Mouse (Mus musculus): ENCODE measurements at regions not wholly inside any gene's neighbourhood (a gene's known extent, or its start where the extent isn't known, plus 50 kb on each side); places are given as distances from the start of the nearest gene placed in this dataset.

DNA sequence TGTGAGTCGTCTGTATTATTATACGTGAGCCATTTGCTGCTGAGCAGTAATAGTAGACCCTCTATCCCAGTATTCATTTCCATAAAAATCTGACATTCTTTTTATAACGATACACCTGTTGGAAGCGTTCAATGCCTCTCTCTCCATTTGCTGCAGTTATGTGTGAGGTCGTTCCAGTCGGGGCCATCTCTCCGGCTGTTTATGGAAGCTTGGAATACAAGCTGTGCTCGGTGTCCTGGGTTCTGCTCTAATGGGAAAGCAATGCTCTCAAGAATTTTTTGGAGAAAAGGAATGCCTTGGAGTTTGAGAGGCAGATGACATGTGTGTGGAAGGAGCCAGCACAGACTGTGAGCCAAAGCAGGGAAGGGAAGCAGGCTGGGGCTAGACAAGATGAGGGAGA is 414.1 kb downstream of the Lmo4 start:
- DNase-seq (ENCODE audit: low spot score) (no peak), ATAC-seq (ENCODE audit: low FRiP score) (no peak)
- no peaks in the 10 kb centered on the region for H3K27me3 ChIP-seq (ENCODE audit: control insufficient read depth, insufficient read depth, low read length)
- H3K9ac ChIP-seq (ENCODE audit: low read depth, low read length): no peak overlapping the region
- H3K27ac ChIP-seq (ENCODE audit: low read depth, low read length): no peak overlapping the region
- H3K9me3 ChIP-seq (ENCODE audit: control insufficient read depth, low read length): no peaks in the 10 kb centered on the region
- H3K4me1 ChIP-seq (replicated peaks; ENCODE audit: control insufficient read depth, insufficient read depth, low read length): no peaks in the 10 kb centered on the region
- no peak overlapping the region for H3K4me3 ChIP-seq (ENCODE audit: low read depth, low read length)
- no peak overlapping the region for H3K4me2 ChIP-seq (replicated peaks; ENCODE audit: low read depth, low read length)
- H3K36me3 ChIP-seq (ENCODE audit: control insufficient read depth, insufficient read depth, low read length): no peaks in the 10 kb centered on the region
- 91% methylated on average over 8 of the region's 8 CpGs for WGBS

- Histone ChIP-seq H3K9ac (ENCODE audit: low read depth, low read length) (no peak overlapping the region), H3K4me2 (replicated peaks; ENCODE audit: low read depth, low read length) (no peak overlapping the region), H3K4me1 (replicated peaks; ENCODE audit: control insufficient read depth, insufficient read depth, low read length) (no peaks in the 10 kb centered on the region), H3K4me3 (ENCODE audit: low read depth, low read length) (no peak overlapping the region), H3K9me3 (ENCODE audit: control insufficient read depth, low read length) (no peaks in the 10 kb centered on the region), H3K36me3 (ENCODE audit: control insufficient read depth, insufficient read depth, low read length) (no peaks in the 10 kb centered on the region), H3K27me3 (ENCODE audit: control insufficient read depth, insufficient read depth, low read length) (no peaks in the 10 kb centered on the region), H3K27ac (ENCODE audit: low read depth, low read length) (no peak overlapping the region)
- WGBS: 49% methylated on average over 8 of the region's 8 CpGs
- DNase-seq (ENCODE audit: low spot score) (no peak), ATAC-seq (ENCODE audit: low FRiP score) (no peak)
Observed at GRCm38 (mm10) chr3:143789932-143790570, 415.0 kb downstream of the Lmo4 start.

GRCm38 (mm10) chr3:143786889-143787288 is 418.1 kb downstream of the Lmo4 start:
- ATAC-seq (ENCODE audit: low FRiP score): no peak
- Histone ChIP-seq H3K27ac (ENCODE audit: low read depth, low read length) (no peak overlapping the region), H3K9me3 (ENCODE audit: control insufficient read depth, low read length) (no peaks in the 10 kb centered on the region), H3K4me2 (replicated peaks; ENCODE audit: low read depth, low read length) (no peak overlapping the region), H3K4me1 (replicated peaks; ENCODE audit: control insufficient read depth, insufficient read depth, low read length) (no peaks in the 10 kb centered on the region), H3K4me3 (ENCODE audit: low read depth, low read length) (no peak overlapping the region), H3K36me3 (ENCODE audit: control insufficient read depth, insufficient read depth, low read length) (no peaks in the 10 kb centered on the region), H3K9ac (ENCODE audit: low read depth, low read length) (no peak overlapping the region), H3K27me3 (ENCODE audit: control insufficient read depth, insufficient read depth, low read length) (no peaks in the 10 kb centered on the region)
- no peak for DNase-seq (ENCODE audit: low spot score)
- WGBS: 92% methylated on average over 8 of the region's 8 CpGs

DNA sequence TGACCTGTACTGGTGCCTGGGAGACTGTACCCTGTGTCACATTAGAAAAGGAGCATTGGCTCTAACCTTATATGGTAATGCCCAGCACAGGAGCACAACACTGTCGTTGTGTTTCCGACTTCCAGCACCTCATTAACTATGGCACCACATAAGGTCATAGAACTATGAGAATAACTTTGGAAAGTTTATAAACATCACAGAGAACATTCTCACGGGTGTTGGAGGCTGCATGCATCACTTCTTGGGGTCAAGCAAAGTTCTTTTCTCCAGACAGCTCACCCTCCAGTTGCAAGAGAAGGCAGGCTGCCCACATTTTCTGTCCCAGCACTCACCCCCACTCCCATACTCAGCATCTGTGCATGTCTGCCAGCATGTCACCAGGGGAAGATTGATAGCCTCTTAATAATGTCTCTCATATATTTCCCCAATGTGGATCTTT is 420.6 kb downstream of the Lmo4 start:
- DNase-seq (ENCODE audit: low spot score) (no peak), ATAC-seq (ENCODE audit: low FRiP score) (no peak; the same call in 1 of the 2 replicates)
- Histone ChIP-seq H3K27me3 (ENCODE audit: control insufficient read depth, insufficient read depth, low read length) (no peaks in the 10 kb centered on the region), H3K4me2 (replicated peaks; ENCODE audit: low read depth, low read length) (no peak overlapping the region), H3K4me1 (replicated peaks; ENCODE audit: control insufficient read depth, insufficient read depth, low read length) (no peaks in the 10 kb centered on the region), H3K9me3 (ENCODE audit: control insufficient read depth, low read length) (no peaks in the 10 kb centered on the region), H3K9ac (ENCODE audit: low read depth, low read length) (no peak overlapping the region), H3K4me3 (ENCODE audit: low read depth, low read length) (no peak overlapping the region), H3K27ac (ENCODE audit: low read depth, low read length) (no peak overlapping the region), H3K36me3 (ENCODE audit: control insufficient read depth, insufficient read depth, low read length) (no peaks in the 10 kb centered on the region)
- 80% methylated on average over 3 of the region's 3 CpGs for WGBS

GRCm38 (mm10) chr3:143778161-143778560 is 426.9 kb downstream of the Lmo4 start:
- Histone ChIP-seq H3K36me3 (ENCODE audit: control insufficient read depth, insufficient read depth, low read length) (no peaks in the 10 kb centered on the region), H3K4me1 (replicated peaks; ENCODE audit: control insufficient read depth, insufficient read depth, low read length) (no peaks in the 10 kb centered on the region), H3K27me3 (ENCODE audit: control insufficient read depth, insufficient read depth, low read length) (no peaks in the 10 kb centered on the region), H3K4me2 (replicated peaks; ENCODE audit: low read depth, low read length) (no peak overlapping the region), H3K27ac (ENCODE audit: low read depth, low read length) (no peak overlapping the region), H3K4me3 (ENCODE audit: low read depth, low read length) (no peak overlapping the region), H3K9me3 (ENCODE audit: control insufficient read depth, low read length) (no peaks in the 10 kb centered on the region), H3K9ac (ENCODE audit: low read depth, low read length) (no peak overlapping the region)
- ATAC-seq (ENCODE audit: low FRiP score): no peak
- WGBS: 81% methylated on average over 2 of the region's 2 CpGs
- DNase-seq (ENCODE audit: low spot score): no peak

DNA sequence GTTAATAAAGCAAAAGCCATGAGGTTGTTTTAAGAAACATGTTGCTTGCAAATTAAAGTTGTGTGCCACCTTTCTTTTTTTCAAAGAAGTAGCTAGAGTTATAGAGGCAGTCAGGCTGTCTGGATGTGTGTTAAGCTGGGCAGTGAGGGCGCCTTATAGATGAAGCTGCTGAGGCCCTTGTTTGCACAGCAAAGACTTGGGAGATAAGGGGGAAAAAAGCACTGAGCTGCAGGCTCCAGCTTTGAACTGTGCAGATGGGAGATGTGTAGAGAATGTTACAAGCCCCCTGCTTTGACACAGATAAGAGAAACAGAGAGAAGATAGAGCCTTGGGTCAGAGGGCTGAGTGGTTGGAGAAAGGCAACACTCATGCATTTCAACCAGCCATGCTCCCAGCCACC is 445.7 kb downstream of the Lmo4 start:
- no peaks in the 10 kb centered on the region for H3K27me3 ChIP-seq (ENCODE audit: control insufficient read depth, insufficient read depth, low read length)
- DNase-seq (ENCODE audit: low spot score): no peak

DNA sequence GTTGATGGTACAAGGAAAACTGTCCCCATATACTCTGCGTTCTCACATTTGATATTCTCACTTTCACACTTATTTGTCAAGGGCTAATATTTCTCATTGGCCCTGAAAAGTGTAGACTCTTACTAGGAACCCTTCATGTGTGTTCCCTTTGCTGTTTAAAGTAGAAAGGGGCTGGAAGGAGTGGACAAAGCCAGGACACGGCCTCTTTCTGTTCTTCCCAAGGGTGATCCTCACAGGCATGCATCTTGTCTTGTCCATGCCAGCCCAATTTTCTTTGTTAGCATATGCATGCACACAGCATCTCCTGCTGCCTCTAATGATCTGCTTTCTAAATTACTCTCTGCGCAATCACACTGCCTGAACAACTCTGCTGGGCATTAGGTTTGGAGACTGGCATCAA is 451.8 kb downstream of the Lmo4 start:
- no peak overlapping the region for H3K4me2 ChIP-seq (replicated peaks; ENCODE audit: low read depth, low read length)
- H3K4me3 ChIP-seq (ENCODE audit: low read depth, low read length): no peak overlapping the region
- no peaks in the 10 kb centered on the region for H3K27me3 ChIP-seq (ENCODE audit: control insufficient read depth, insufficient read depth, low read length)
- WGBS: 89% methylated on average over 3 of the region's 3 CpGs
- H3K36me3 ChIP-seq (ENCODE audit: control insufficient read depth, insufficient read depth, low read length): no peaks in the 10 kb centered on the region
- ATAC-seq (ENCODE audit: low FRiP score) (no peak), DNase-seq (ENCODE audit: low spot score) (no peak)
- H3K9ac ChIP-seq (ENCODE audit: low read depth, low read length): no peak overlapping the region
- no peaks in the 10 kb centered on the region for H3K4me1 ChIP-seq (replicated peaks; ENCODE audit: control insufficient read depth, insufficient read depth, low read length)
- H3K27ac ChIP-seq (ENCODE audit: low read depth, low read length): no peak overlapping the region
- no peaks in the 10 kb centered on the region for H3K9me3 ChIP-seq (ENCODE audit: control insufficient read depth, low read length)

More for the DNA sequence above, 445.7 kb downstream of the Lmo4 start:
- Histone ChIP-seq H3K4me2 (replicated peaks; ENCODE audit: low read depth, low read length) (no peak overlapping the region), H3K4me3 (ENCODE audit: low read depth, low read length) (no peak overlapping the region), H3K9me3 (ENCODE audit: control insufficient read depth, low read length) (no peaks in the 10 kb centered on the region), H3K36me3 (ENCODE audit: control insufficient read depth, insufficient read depth, low read length) (no peaks in the 10 kb centered on the region), H3K27ac (ENCODE audit: low read depth, low read length) (no peak overlapping the region), H3K9ac (ENCODE audit: low read depth, low read length) (no peak overlapping the region), H3K4me1 (replicated peaks; ENCODE audit: control insufficient read depth, insufficient read depth, low read length) (no peaks in the 10 kb centered on the region)
- 97% methylated on average over 1 of the region's 1 CpGs for WGBS
- no peak for ATAC-seq (ENCODE audit: low FRiP score)

GRCm38 (mm10) chr3:143752660-143753059 is 452.4 kb downstream of the Lmo4 start:
- DNase-seq (ENCODE audit: low spot score) (no peak), ATAC-seq (ENCODE audit: low FRiP score) (no peak)
- Histone ChIP-seq H3K4me2 (replicated peaks; ENCODE audit: low read depth, low read length) (no peak overlapping the region), H3K4me1 (replicated peaks; ENCODE audit: control insufficient read depth, insufficient read depth, low read length) (no peaks in the 10 kb centered on the region), H3K27me3 (ENCODE audit: control insufficient read depth, insufficient read depth, low read length) (no peaks in the 10 kb centered on the region), H3K36me3 (ENCODE audit: control insufficient read depth, insufficient read depth, low read length) (no peaks in the 10 kb centered on the region), H3K9ac (ENCODE audit: low read depth, low read length) (no peak overlapping the region), H3K27ac (ENCODE audit: low read depth, low read length) (no peak overlapping the region), H3K9me3 (ENCODE audit: control insufficient read depth, low read length) (no peaks in the 10 kb centered on the region), H3K4me3 (ENCODE audit: low read depth, low read length) (no peak overlapping the region)
- 77% methylated on average over 1 of the region's 1 CpGs for WGBS

GRCm38 (mm10) chr3:143750128-143750527 is 454.9 kb downstream of the Lmo4 start:
- Histone ChIP-seq H3K4me1 (replicated peaks; ENCODE audit: control insufficient read depth, insufficient read depth, low read length) (no peaks in the 10 kb centered on the region), H3K27me3 (ENCODE audit: control insufficient read depth, insufficient read depth, low read length) (no peaks in the 10 kb centered on the region), H3K4me2 (replicated peaks; ENCODE audit: low read depth, low read length) (no peak overlapping the region), H3K27ac (ENCODE audit: low read depth, low read length) (no peak overlapping the region), H3K4me3 (ENCODE audit: low read depth, low read length) (no peak overlapping the region), H3K36me3 (ENCODE audit: control insufficient read depth, insufficient read depth, low read length) (no peaks in the 10 kb centered on the region), H3K9ac (ENCODE audit: low read depth, low read length) (no peak overlapping the region), H3K9me3 (ENCODE audit: control insufficient read depth, low read length) (no peaks in the 10 kb centered on the region)
- WGBS: 84% methylated on average over 4 of the region's 4 CpGs
- ATAC-seq (ENCODE audit: low FRiP score) (no peak), DNase-seq (ENCODE audit: low spot score) (no peak)

Data from hindbrain, embryonic 11.5 days (tissue).